Mouse (Mus musculus): ENCODE measurements around the gene Tmem50a.

Gene Tmem50a

DNA sequence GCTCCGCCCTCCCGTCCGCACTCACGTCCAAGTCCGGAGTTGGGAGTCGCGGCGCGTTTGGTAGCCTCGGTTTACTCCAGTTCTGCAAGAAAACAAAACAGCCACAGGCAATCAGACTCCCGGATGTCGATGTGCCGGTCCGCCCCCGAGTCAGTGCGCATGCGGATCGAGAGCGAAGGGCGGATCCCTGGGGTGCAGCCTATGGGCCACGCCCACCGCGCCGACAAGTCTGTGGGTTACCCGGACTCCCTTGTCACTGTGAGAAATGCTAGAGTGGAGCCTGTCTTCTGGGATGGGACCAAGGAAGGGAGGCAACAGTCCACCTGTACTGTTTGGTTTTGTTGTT is at the start of gene Tmem50a:
Gene Tmem50a, minus strand, starts transcription at position 161 of the 346 bp plus-strand sequence.
- DNase-seq: peak; percentile 98

DNA sequence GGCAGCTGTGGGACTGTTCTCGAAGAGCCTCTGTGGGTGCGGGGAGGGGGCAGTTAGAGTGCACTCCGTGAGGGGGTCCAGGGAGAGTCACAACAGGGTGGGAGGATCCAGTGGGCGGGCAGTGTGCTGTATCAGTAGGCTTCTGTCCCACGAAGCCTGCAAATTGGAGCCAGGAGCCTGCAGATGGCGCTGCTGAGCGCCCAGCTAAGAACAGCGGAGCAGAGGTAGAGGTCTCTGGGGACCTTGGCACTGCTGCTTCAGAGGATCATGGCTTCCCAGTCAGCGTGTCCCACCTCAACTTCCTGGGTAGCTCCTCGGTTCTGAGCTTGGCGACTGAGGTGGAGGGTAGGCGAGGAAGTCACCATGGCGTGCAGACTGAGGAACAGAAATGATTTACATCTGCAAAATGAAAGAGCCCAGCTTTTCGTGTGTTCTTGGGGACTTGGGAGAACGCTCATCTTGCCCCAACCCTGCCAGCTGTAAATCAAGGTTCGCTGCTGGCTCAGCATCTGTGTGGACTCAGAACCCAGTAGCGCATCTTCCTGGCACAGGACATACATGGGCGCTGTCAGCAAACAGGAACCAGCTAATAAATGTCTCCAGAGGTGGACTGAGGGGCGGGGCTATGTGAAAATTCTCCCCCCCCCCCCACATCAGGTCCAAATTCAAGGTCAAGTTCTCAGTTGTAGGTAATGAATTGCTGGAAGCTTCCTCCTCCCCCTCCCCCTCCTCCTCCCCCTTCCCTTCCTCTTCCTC is 48.4 kb upstream of the Tmem50a start:
- DNase-seq: peak; percentile 71

GRCm38 (mm10) chr4:134956328-134956727 is 41.5 kb upstream of the Tmem50a start:
- DNase-seq: peak; percentile 74

DNA sequence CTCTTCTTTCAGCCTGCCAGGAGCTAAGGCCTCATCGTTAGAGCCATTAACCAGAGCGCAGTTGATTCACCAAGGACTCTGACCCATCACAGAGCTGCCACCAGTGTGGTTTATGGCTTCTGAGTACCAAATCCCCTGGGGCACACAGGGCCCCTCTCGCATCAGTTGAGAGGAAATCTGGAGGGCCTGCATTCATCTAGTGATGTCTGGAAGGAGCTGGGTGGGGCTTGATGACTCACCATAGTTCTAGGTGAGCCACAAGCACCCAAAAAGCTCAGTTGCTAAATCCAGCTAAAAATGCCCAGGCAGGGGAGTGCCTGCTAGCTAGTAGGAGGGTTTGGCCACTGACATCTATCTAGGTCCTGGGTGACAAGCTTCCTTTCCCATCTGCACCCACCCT is 41.0 kb upstream of the Tmem50a start:
- no peak for DNase-seq

DNA sequence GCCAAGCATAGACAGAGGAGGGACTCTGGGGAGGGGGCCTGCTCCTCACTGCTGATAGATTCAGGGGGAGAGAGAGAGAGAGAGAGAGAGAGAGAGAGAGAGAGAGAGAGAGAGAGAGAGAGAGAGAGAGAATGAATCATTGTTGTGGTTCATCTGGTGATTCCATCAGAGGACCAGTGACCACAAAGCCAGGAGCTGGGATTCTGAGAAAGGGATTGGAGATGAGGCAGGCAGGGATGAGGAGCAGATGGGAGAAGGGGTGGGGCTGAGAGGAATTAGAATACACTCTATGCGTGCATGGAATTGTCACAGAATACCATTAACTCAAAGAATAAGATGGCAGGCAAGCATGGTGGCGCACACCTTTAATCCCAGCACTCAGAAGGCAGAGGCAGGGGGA is 40.4 kb upstream of the Tmem50a start:
- DNase-seq: no peak

- DNase-seq: no peak
These were observed 39.6 kb upstream of the Tmem50a start for GRCm38 (mm10) chr4:134954461-134954860.

- DNase-seq: no peak
These were observed 35.8 kb upstream of the Tmem50a start for GRCm38 (mm10) chr4:134950518-134951091.

DNA sequence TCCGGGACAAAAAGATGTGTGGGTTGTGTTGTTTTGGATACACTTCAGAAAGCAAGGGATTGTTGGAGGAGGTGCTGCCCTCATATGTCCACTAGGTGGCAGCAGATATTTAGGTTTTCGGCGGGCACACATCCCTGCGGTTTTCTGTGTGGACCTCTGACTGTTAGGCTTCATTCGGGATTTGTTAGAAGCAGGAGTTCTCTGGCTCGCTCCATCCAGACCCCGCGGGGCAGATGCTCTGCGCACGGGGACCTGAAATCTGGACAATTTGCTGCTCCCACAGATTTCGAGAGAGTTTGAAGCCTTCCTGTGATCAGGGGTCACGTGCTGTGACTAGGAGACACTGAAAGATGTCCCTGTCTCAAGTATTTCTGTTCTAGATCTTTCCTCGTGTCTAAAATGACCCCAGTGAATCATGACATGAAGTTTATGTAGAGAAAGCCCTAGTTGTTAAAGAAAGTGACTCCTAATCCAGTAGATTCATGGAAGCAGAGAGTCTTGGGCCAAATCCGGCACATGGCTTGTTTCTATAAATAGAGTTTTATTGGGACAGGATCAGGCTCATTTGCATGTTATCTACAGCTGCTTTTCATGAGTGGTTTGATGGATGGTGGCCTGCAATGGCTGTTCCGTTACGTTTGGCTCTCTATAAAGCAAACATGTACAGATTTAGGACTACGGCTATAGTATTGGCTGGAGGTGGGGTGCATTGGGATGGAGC is 31.4 kb upstream of the Tmem50a start:
- peak; percentile 63 for DNase-seq

GRCm38 (mm10) chr4:134943758-134944538 is 29.1 kb upstream of the Tmem50a start:
- no peak for DNase-seq

DNA sequence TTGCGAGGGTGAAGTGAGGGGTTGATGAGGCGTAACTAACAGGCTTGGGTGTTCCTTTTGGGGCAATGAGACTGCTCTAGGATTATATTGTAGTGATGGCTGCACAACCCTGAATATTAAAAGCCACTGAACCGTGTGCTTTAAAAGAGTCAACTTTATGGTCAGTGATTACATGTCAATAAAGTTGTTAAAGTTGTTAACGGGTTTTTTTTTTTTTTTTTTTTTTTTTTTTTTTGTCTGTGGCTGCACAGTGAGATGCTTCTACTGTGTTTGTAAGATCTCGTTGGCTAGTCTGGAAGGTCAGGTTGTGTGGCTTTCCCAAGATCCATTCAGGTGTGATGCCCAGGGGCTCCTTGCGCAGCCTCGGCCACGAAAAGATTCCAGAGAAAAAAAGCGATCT is 25.1 kb upstream of the Tmem50a start:
- DNase-seq: no peak

- no peak for DNase-seq
These were observed 22.7 kb upstream of the Tmem50a start for GRCm38 (mm10) chr4:134937240-134938176.

DNA sequence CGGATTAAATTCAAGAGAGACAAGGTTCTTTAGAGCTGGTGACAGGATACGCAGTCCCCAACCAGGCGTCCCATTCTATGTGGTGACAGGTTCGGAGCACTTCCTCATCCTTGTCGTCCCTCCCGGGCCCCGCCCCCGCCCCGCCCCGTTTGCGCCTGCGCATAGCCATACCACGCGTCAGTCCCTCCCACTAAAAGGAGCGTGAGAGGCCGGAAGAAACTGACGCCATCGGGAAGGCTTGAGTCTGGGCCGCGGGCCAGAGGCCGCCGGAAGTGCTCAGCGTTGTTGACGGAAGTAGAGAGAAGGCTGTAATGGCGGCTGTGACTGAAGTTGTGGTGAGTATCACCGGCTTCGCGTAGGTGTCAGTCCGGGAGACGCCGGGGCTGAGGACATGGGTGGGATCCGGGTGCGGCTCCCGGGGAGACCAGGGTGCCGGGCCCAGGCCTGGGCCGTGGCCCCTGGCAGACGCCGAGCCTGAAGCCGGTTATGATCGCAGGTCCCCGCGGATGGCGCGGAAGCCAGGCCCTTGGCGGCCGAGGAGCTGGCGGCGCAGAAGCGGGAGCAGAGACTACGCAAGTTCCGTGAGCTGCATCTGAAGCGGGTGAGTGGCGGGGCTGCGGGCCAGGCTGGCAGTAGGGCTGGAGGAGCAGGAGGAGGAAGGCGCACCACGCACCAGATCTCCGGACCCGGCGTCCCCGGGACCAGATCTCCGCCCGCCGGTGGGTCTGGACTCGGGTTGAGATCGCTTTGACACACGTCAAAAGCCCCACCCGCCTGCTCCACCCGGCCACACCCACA is 16.1 kb upstream of the Tmem50a start, which contains the start of gene Syf2:
Gene Syf2, plus strand, starts transcription at position 215 of the 798 bp plus-strand sequence.
- peak; percentile 92 for DNase-seq

DNA sequence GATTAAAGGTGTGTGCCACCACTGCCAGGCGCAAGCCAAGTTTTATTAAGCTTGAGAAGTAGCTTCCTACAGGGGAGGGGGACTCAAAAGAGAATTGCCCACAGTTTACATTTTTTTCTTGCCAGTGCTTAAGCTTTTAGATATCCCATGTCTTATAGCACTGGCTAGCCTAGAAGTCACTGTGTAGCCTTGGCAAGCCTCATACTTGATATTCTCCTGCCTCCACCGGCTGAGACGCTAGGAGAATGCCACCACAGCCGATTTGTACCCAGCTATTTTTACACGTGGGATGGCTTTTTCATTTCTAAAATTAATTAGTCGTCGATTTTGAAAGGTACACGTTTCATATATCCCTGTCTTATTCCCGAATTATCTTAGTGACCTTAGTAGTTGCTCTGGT is 15.4 kb upstream of the Tmem50a start:
- no peak for DNase-seq

DNA sequence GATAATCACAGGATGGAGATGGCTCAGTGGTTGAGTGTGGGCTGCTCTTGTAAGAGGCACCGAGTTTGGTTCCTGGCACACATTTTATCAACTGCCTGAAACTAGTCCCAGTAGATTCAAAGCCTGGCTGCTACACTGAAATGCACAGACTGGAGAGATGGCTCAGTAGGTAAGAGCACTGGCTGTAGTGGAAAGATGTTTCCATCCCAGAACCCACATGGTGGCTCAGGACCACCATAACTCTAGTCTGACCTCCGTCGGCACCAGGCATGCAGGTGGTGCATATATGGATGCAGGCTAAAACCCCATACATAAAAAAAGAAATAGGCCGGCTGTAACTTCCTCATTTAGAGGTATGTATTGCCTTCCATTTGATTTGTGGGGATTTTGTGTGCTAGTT is 14.7 kb upstream of the Tmem50a start:
- DNase-seq: peak; percentile 48

GRCm38 (mm10) chr4:134928464-134928836 is 13.6 kb upstream of the Tmem50a start:
- DNase-seq: no peak

DNA sequence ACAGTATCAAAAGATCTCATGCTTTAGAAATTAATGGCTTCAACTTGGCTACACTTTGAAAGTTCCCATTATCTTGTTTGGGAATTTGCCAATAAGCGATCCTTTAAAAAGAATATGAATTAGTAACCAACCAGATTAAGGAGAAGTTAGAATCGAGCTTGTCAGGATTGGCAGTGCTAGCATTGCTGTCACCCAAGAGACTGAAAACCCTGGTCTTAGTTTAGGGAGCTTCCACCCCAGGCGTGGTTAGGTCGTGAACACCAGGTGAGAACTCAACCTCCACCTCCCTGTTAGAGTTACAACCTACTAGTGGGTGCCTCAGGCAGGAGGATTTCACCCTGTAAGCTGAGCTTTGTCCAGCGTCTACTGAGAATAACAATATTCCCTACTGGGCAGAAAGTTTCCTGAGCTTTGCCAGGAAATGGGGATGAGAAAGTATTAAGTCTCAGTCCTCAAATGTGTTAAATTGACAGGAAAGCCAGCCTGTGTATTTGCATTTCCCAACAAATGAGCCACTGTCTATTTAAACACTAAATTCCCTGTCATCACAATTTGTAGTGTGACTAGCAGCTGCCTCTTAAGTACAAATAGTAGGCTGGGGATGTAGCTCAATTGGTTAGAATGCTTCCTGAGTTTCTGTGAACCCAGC is 13.1 kb upstream of the Tmem50a start:
- DNase-seq: no peak

DNA sequence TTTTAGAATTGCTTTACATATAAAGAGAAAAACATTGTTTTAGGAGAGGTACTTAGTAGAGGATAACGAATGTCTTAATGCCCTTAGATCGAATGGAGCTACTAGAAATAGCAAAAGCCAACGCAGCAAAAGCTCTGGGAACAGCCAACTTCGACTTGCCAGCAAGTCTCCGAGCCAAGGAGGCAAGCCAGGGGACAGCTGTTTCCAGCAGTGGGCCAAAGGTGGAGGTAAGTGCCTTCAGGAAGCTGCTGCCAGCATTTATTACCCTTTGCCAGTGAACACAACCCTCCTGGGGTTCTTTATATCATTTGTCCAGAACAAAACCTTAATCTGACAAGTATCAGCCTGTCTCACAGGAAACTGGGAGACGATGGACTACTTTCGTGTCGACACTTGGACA is 10.4 kb upstream of the Tmem50a start:
- no peak for DNase-seq

DNA sequence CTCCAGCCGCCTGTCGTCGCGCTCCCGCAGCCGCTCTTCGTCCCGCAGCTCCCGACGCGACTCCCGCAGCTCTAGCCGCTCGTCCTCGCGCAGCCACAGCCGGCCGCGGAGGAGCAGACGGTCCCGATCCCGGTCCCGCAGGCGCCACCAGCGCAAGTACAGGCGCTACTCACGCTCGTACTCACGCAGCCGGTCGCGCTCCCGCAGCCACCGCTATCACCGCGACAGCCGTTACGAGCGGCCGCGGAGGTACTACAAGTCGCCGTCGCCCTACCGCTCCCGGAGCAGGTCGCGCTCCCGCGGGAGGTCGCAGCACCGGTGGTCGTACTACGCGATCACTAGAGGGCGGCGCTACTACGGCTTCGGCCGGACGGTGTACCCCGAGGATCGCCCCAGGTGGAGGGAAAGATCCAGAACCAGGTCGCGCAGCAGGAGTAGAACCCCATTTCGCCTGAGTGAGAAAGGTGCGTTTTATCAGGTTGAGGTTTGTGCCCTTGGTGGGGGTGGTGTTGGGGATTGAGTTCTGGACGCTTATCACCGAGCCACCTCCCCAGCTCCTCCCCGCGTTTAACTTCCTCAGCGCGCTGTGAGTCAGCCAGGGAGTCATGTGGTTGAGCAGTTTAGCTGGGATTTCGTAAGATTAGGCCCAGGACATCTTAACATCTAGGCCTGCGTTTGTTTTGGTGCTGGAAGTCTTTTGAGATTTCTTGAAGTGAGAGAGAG is 9.4 kb upstream of the Tmem50a start:
- DNase-seq: peak; percentile 61

- DNase-seq: peak; percentile 98
These were observed 8.6 kb upstream of the Tmem50a start, which contains the start of gene Rsrp1 for GRCm38 (mm10) chr4:134923258-134924018. Gene Rsrp1 (plus strand): TSS chr4:134923592.

Data from thymus, postnatal 14 days (tissue).